Mouse (Mus musculus) kidney, postnatal 4 days (tissue): ENCODE measurements around the gene Fam13a.

Source experiments
- DNase-seq, 2 experiments: peaks; one replicate each; pipeline ENCODE4 v3.0.0; 2021; ENCODE audit warnings: mixed read lengths in 2 of 2

Gene Fam13a

DNA sequence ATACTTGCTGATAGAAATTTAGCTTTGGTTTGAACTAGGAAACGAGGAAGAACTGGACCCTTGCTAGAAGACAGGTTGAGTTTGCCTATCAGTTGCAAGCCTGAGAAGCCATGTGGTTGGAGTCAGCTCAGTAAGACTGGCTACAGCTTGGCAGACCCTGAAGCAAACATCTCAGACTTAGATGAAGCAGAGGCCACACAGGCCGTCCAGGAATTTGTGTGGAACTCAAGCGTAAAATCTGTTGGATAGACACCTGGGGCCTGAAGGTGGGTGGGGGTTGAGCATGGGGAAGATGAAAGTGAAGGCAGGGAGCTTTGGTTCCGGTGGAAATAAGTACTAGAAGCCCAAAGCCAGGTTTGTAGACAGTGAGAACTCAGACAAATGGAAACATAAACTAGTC is 25.8 kb downstream of the Fam13a start:
- peak in 1 of 2 experiments; percentile 33 for DNase-seq

DNA sequence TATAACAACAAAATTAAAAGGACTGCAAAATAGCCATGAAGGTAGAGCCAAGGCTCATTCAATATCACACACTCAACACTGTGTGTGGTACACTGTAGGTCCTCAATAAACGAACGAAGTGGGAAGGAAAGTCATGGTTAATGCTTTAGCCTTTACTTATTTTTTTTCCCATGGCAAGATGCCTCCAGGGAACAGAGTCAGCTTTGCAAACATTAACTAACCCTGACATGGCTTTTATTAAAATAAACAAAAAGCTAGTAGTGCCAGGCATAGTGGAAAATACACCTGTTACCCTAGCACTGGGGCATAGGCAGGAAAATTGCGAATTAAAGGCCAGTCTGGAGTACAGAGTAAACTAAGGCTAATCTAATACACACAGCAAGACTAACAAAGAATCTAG is 35.2 kb downstream of the Fam13a start:
- DNase-seq: no peak

DNA sequence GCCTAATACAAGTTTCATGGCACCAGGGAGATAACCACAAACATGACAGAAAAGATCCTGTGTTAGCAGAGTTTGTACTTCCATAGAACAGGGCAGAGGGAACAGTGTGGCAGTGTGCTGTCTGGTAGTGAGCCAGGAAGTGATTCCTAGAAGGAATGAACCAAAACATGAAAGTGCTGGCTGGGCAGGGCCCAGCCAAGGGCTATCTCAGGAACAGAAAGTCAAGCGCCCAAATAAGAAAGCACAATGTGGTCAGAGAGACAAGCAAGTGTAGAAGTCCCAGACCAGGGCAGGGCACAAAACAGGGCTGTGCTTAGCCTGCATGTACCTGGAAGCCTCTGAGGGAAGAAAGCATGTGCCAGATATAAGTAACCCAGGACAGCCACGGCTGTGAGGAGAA is 35.6 kb downstream of the Fam13a start:
- DNase-seq: peak in 1 of 2 experiments; percentile 7

DNA sequence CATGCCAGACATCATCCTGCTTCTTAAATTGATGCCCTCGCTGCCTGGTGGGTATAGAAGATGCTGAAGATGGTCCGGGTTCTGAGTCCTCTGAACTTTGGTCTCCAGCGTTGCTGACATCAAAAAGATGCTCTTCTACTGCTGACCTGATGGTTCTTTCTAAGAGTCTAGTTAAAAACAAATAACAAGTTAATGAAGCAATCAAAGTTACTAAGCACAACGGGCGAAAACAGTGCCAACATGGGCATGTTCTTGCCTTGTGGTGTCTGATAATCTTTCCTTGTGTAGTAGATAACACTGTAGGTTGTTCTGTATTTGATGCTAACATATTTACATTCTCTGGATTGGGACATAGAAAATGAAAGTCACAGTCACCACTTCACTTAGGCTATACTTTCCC is 37.2 kb downstream of the Fam13a start:
- DNase-seq: no peak

DNA sequence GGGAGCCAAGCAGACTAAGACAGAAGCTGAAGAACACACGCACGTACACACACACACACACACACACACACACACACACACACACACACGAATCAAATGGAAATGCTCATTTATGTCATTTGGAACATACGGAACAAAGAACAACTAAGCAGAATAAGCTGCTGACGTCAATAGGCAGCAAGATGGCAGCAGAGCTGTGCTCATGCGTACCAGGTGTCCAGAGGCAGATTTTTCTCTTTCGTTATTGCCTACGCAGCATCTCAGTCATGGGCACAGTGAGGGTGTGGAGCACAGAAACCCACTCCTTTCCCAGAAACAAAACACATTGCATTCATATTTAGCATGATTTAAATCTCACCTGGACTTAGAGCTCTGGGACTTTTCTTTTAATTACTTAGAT is 39.2 kb downstream of the Fam13a start:
- DNase-seq: no peak

DNA sequence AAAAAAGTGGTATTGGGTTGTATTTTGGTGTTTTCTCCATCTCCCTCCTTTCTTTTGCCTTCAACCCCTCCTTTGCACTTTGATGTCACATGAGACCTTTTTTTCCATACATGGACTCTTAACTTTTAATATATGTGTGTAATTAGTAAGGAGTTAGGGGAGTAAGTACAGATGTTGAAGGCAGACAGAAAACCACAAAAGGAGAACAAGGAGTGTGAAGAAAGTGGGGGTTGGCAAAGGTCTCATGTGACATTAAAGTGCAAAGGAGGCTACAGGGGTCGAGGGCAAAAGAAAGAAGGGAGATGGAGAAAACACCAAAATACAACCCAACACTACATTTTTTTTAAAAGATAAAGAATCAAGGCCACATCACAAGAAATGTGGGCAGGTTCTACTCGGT is 49.1 kb downstream of the Fam13a start:
- DNase-seq: no peak

- DNase-seq: no peak
These were observed 49.9 kb downstream of the Fam13a start for GRCm38 (mm10) chr6:58974428-58974827.

- no peak for DNase-seq
These were observed 51.5 kb downstream of the Fam13a start for GRCm38 (mm10) chr6:58972873-58973272.

DNA sequence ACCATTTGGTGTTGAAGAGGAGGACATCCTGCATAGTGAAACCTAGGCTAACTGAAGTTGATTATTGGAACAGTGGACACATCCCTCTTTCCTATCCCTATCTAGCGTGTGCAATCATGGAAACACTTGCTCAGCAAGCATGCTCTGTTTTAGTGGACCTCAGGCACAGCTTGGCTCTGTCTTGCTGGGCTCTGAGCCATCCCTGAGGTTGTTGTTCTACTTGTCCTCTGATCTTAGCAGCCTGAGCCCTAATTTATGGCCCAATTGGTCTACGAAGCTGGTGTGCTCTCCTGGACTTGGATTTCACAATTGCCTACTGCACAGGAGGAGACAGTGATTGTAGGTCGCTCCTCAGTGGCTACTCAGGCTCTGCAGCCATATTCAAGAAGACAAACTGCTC is 56.1 kb downstream of the Fam13a start:
- DNase-seq: no peak

DNA sequence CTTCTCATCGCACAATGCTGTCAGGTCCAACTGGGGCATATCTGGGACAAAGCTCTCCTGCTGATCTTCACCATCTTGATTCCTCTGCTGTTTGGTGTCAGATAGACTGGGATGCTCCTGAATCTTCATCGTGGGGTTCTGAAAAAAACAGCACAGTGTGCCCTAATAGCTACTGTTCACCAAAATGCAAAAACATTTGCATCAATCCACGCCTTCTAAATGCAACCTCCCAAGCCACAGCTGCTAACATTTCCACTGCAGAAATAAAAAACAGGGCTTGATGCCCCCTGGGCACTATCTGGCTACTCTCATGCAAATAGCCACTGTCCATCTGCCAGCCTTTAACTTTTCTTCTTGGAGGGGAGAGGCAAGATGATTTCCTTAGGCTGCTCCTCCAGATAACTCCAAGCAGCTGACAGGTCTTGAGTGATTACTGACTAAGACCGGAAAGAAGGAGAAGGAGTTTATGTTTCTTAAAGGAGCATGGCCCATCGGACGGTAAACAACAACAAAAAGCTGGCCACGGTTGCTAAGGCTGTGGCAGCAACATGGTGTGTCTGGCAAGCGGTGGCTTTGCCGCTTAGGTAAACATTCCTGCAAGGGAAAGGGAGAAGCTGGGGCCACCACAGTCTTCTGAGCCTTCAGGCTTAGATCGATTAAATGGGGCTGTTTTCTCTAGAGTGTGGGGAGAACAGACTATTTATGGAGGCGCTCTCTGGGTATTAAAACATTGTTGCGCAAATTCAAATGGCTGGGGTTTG is 59.1 kb downstream of the Fam13a start:
- no peak for DNase-seq

DNA sequence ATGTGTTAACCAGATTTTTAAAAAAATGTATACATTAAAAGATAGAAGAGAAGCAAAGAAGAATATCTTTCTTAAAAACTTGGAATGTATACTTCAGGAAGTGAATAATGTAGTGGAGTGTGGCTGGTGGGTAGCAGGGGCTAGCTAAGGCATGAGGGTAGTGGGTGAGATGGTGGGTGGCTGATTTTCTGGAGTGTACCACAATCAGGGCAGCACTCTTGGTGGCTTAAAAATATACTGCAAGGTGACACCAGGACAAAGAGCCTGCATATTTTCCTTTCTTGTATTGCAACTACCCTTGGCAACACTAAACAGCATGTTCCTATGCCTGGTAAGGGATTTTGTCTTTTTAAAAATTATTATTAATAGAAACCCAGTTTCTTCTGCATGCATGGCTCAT is 59.8 kb downstream of the Fam13a start:
- no peak for DNase-seq

GRCm38 (mm10) chr6:58964091-58964490 is 60.3 kb downstream of the Fam13a start:
- no peak for DNase-seq

- DNase-seq: no peak
These were observed 61.7 kb downstream of the Fam13a start for GRCm38 (mm10) chr6:58962691-58963090.

DNA sequence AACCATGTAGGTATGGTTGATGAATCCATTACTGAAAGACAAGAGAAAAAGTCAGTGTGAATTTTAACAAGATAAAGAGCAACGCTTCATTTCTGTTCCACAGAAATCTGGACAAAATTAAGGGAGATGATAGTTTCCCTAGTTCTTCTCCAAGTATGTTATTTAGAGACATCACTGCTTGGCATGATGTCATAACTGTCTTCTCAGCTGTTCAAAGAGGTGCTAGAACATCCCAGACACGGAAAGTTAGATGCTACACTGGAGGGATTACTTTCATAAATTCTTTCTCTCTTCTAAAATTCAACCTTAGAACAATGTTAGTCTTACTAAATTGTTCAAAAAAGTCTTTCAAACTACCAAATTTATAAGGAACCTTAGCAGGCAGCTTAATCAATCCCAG is 63.8 kb downstream of the Fam13a start:
- DNase-seq: no peak

- peak; percentile 16 to 18 for DNase-seq
These were observed 73.0 kb downstream of the Fam13a start for GRCm38 (mm10) chr6:58951128-58951992.

GRCm38 (mm10) chr6:58950410-58950809 is 73.9 kb downstream of the Fam13a start:
- no peak for DNase-seq

- DNase-seq: no peak
These were observed 77.5 kb downstream of the Fam13a start for GRCm38 (mm10) chr6:58946840-58947239.

- no peak for DNase-seq
These were observed 78.1 kb downstream of the Fam13a start for GRCm38 (mm10) chr6:58946246-58946645.

DNA sequence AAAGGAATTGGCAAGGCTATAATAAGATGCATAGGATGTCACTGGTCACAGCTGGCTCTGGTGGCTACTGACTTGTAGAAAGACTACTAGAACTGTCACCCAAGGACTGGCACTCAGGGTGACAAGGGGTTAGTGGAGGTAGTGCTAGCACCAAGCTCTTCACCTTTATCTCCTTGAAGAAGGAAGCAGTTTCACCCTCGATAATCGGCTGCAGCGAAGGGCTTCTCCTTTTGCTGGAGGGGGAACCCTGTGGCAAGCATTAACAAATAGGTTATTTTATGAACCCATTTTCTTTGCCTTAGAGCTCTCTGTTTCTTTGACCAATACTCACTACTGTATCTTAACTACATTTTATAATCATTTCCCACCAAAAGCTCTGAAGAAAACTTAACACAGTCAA is 80.4 kb downstream of the Fam13a start:
- no peak for DNase-seq

DNA sequence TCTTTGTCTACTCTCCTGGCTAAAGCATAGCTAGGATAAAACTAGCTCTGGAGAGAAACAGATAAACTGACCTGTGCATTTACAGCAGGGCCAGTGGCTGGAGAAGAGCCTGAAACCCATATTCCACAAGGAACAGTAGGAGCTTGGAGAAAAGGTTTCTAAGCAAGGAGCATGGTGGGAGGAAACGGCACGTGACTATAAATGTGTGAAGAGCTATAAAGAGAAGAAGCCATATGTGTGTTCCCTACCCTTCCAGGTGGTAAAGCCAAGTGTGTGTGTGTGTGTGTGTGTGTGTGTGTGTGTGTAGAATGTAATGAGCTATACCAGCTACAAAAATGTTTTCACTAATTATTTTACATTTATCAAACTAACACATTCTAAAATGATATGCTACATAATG is 82.1 kb downstream of the Fam13a start:
- no peak for DNase-seq

- DNase-seq: no peak
These were observed 86.6 kb downstream of the Fam13a start for GRCm38 (mm10) chr6:58937726-58938125.

DNA sequence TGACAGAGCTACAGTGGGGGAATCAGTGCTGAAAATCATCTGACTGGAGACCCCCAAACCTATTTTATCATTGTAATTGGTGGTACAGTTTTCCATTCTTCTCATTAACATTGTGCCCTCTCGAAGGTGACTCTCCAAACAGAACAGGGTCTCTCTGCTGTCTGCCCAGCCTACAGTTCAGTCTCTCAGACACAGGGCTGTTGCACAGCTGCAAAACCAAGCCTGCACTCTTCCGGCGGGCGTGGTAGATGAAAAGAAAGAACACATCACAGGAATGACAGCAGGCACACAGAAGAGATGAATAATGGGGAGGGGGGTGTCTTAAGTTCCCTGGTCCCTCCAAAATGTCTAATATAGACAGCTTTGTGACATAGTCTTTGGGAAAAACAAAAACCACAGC is 90.2 kb downstream of the Fam13a start:
- no peak for DNase-seq

DNA sequence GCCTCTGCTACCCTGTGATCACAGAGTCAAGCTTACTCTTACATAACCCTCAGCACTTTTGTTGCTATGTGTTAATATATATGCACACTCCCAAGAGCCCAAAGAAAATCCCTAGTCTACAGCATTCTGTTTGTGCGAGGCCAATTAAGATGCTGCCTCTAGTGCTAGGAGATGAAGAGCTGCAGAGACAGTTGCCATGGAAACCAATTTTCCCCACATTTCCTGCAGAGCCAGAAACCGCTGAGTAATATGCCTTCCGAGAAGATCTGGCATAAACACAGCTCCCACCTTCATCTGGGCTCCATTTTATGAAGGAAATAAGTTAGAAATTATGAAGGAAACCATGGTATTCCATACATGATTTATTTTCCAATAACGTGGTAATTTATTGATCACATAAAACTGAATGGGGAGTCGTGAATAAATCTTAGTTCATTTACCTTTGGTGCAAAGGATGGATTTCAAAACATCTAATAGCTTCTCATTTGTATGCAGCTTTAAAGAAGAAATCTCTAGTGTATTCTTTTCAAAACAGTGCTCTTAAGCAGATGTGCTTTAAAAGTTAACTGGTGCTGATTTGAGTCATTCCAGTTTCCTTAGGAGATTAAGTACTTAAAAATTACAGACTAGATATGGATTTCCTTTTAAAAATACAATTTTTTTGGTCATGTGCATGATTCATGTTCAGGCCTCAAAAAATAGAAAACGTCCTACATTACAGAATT is 91.0 kb downstream of the Fam13a start:
- no peak for DNase-seq
